Mouse (Mus musculus): Measurements from ENCODE around the gene Cfap61. TPM values are rescaled to one million over a fixed set of nuclear protein-coding genes. Genes with fewer than 3 reads are reported as not detected.

Gene Cfap61
- polyA plus RNA-seq, 1 experiment, result not detected

DNA sequence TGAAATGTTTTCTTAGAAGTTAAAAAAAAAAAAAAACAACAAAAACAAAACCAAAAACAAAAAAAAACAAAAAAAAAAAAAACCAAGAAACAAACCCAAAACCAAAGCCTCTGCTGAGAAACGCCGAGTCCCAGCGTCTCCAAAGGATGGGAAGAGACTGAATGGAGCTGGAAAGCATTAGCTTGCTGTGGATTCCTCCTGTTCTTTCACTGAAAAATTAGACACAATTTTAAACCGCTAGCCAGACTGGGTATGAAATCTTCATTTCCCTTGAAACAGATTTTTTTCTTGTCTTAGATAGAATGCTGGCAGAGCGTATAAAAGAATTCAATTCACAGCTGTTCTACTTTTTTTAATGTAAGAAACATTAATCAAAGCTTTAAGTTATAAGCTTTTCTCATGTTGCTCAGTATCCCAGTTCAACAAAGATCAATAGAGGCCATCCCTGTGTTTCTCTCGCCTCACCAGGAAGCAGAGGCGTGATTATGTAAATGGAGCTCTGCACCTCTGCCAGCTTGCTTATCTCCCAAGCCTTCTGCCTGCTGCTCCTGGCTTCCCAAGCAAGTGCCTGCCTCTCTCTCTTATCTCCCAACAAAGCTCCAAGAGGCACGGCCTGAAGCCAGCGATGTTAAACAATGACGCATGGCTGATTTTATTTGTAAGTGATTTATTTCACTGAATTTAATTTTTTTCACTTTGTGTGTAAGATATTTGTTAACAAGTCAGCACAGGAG is 324.3 kb downstream of the Cfap61 start:
- TF ChIP-seq GATA1 (IDR thresholded peaks at IDR 0.05; ENCODE audit: low read length), result no peak

- no peak for TF ChIP-seq GATA1 (IDR thresholded peaks at IDR 0.05; ENCODE audit: low read length)
These were observed 325.4 kb downstream of the Cfap61 start for GRCm38 (mm10) chr2:146259787-146260560.

DNA sequence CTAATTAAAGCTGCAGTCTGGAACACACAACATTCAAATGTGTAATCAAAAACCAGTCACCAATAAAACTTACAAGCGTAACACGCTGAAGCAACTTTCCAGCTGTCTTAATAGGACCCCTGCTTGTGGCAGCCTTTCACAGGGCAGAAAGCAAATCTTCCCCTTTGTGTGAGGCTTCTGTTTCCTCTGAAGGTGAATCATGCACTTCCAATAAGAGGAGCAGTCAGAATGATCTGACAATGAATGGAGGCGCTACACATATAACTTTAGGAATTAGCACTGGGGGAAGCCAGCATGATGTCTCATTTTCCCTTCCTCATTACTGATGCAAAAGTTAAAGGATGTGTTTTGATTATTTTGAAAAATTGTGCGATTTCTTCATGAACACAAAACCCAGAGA is 326.6 kb downstream of the Cfap61 start:
- no peak for TF ChIP-seq GATA1 (IDR thresholded peaks at IDR 0.05; ENCODE audit: low read length)

DNA sequence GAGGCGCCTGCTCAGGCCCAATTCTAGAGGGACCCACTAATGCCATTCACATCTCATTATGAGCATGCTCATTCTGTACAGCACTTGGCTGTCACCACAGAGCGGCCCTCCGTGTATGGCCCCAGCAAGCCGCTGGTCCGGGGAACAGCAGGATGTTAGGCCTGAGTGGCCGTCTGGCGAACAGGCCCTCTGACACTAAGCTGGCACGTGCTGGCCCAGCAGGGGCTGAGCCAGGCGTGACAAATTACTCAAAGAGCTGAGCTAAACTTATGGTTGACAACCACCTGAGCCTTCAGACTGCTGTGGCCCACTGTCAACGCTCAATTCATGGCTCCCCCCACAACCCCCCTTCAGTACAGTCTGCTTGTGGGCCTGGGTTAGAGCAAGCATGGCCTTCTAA is 327.6 kb downstream of the Cfap61 start:
- no peak for TF ChIP-seq GATA1 (IDR thresholded peaks at IDR 0.05; ENCODE audit: low read length)

DNA sequence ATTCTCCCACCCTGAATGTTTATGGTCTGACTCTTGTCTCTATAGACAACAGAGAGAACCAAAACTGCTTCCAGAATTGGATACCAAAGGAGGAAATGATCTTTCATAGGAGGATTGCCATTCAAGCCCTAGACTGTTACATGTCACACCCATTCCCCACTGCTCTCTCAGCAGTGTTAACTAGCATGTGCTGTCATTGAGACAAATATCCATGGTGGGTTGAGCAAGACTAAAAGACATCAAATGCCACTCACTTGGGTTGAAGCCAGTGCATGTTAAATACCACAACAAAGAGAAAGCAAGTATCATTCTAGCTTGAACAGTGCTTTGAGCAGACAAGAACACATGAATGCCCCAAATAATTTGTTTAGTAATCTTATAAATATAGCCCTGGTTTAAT is 328.4 kb downstream of the Cfap61 start:
- no peak for TF ChIP-seq GATA1 (IDR thresholded peaks at IDR 0.05; ENCODE audit: low read length)

Other genes with a start within 250 kb of the Cfap61 start
- 62.6 and 76.6 TPM in 2 replicates for gene Naa20, start 32.7 kb upstream of the Cfap61 start, polyA plus RNA-seq (2012)
- 8.4 and 30.6 TPM in 2 replicates for gene Crnkl1, start 230 bp downstream of the Cfap61 start, polyA plus RNA-seq (2012)